Mouse (Mus musculus) E14TG2a.4 (cell line): ENCODE results near the gene Gak.

Experiments
- H3K27me3 ChIP-seq: 2 replicates; pipeline ENCODE4 v1.6.1; 2014; ENCODE audit warnings: low read length, control low read depth; ENCODE audit not compliant: insufficient read depth
- H3K36me3 ChIP-seq: 2 replicates; pipeline ENCODE4 v1.6.1; 2014; ENCODE audit warnings: low read length, control low read depth; ENCODE audit not compliant: insufficient read depth
- H3K4me1 ChIP-seq: replicated peaks from 2 replicates; pipeline ENCODE4 v1.6.1; 2014; ENCODE audit warnings: low read depth, low read length, control low read depth
- H3K4me3 ChIP-seq: replicated peaks from 2 replicates; pipeline ENCODE4 v1.5.1; 2014; ENCODE audit warnings: mild to moderate bottlenecking, low read length
- H3K9me3 ChIP-seq: 2 replicates; pipeline ENCODE4 v1.6.1; 2014; ENCODE audit warnings: low read length, control low read depth
- CTCF ChIP-seq: conservative IDR thresholded peaks from 2 replicates; pipeline ENCODE4 v1.5.1; 2014; ENCODE audit warnings: low read length
- NANOG ChIP-seq: IDR thresholded peaks from 2 replicates; pipeline ENCODE4 v1.6.1; 2014; ENCODE audit warnings: borderline replicate concordance, low read length, mixed read lengths
- POU5F1 ChIP-seq: IDR thresholded peaks from 2 replicates; pipeline ENCODE4 v1.6.1; 2014; ENCODE audit warnings: low read length, borderline replicate concordance

Gene Gak

GRCm38 (mm10) chr5:108581361-108581891 is 48.1 kb downstream of the Gak start:
- Histone ChIP-seq H3K9me3 (no peaks in the 10 kb centered on the region), H3K36me3 (peaks cover 93% of the 10 kb centered on the region), H3K27me3 (no peaks in the 10 kb centered on the region), H3K4me1 (no peaks in the 10 kb centered on the region), H3K4me3 (no peak overlapping the region)
- TF ChIP-seq CTCF = no peak
- TF ChIP-seq POU5F1 = no peak
- no peak for TF ChIP-seq NANOG

- Histone ChIP-seq H3K4me1 (no peaks in the 10 kb centered on the region), H3K36me3 (peaks cover 98% of the 10 kb centered on the region), H3K4me3 (no peak overlapping the region), H3K27me3 (no peaks in the 10 kb centered on the region), H3K9me3 (no peaks in the 10 kb centered on the region)
- TF ChIP-seq CTCF (no peak), POU5F1 (no peak), NANOG (no peak)
Measured at GRCm38 (mm10) chr5:108573054-108573453, 56.5 kb downstream of the Gak start.

GRCm38 (mm10) chr5:108570991-108571390 is 58.6 kb downstream of the Gak start:
- Histone ChIP-seq H3K4me3 (no peak overlapping the region), H3K36me3 (peaks cover 100% of the 10 kb centered on the region), H3K9me3 (no peaks in the 10 kb centered on the region), H3K27me3 (no peaks in the 10 kb centered on the region), H3K4me1 (no peaks in the 10 kb centered on the region)
- no peak for TF ChIP-seq CTCF

- H3K4me3 ChIP-seq = no peak overlapping the region
- H3K27me3 ChIP-seq = no peaks in the 10 kb centered on the region
- TF ChIP-seq NANOG = no peak
- no peak for TF ChIP-seq POU5F1
- no peak for TF ChIP-seq CTCF
- H3K9me3 ChIP-seq = no peaks in the 10 kb centered on the region
- peaks cover 65% of the 10 kb centered on the region for H3K36me3 ChIP-seq
- no peaks in the 10 kb centered on the region for H3K4me1 ChIP-seq
Measured at GRCm38 (mm10) chr5:108567104-108567503, 62.5 kb downstream of the Gak start.

GRCm38 (mm10) chr5:108566523-108566922 is 63.0 kb downstream of the Gak start:
- no peaks in the 10 kb centered on the region for H3K9me3 ChIP-seq
- peaks cover 59% of the 10 kb centered on the region for H3K36me3 ChIP-seq
- no peaks in the 10 kb centered on the region for H3K27me3 ChIP-seq
- no peak overlapping the region for H3K4me3 ChIP-seq
- TF ChIP-seq CTCF = no peak
- TF ChIP-seq NANOG = no peak
- no peak for TF ChIP-seq POU5F1
- H3K4me1 ChIP-seq = no peaks in the 10 kb centered on the region

- no peak overlapping the region for H3K4me3 ChIP-seq
- H3K9me3 ChIP-seq = no peaks in the 10 kb centered on the region
- TF ChIP-seq CTCF (no peak), NANOG (no peak), POU5F1 (no peak)
- H3K27me3 ChIP-seq = no peaks in the 10 kb centered on the region
- H3K36me3 ChIP-seq = peaks cover 47% of the 10 kb centered on the region
- H3K4me1 ChIP-seq = no peaks in the 10 kb centered on the region
Measured at GRCm38 (mm10) chr5:108565381-108565780, 64.2 kb downstream of the Gak start.

- Histone ChIP-seq H3K4me3 (no peak overlapping the region), H3K36me3 (peaks cover 37% of the 10 kb centered on the region), H3K27me3 (no peaks in the 10 kb centered on the region), H3K4me1 (no peaks in the 10 kb centered on the region), H3K9me3 (no peaks in the 10 kb centered on the region)
- TF ChIP-seq POU5F1 = no peak
- TF ChIP-seq CTCF = no peak
- TF ChIP-seq NANOG = no peak
Measured at GRCm38 (mm10) chr5:108564346-108564745, 65.2 kb downstream of the Gak start.

- Histone ChIP-seq H3K36me3 (peaks cover 18% of the 10 kb centered on the region), H3K4me1 (no peaks in the 10 kb centered on the region), H3K27me3 (no peaks in the 10 kb centered on the region), H3K4me3 (no peak overlapping the region), H3K9me3 (no peaks in the 10 kb centered on the region)
- TF ChIP-seq CTCF (no peak), NANOG (no peak)
Measured at GRCm38 (mm10) chr5:108562483-108562882, 67.1 kb downstream of the Gak start.

- TF ChIP-seq POU5F1 (no peak), CTCF (no peak), NANOG (no peak)
- no peak overlapping the region for H3K4me3 ChIP-seq
- no peaks in the 10 kb centered on the region for H3K36me3 ChIP-seq
- no peaks in the 10 kb centered on the region for H3K9me3 ChIP-seq
- no peaks in the 10 kb centered on the region for H3K4me1 ChIP-seq
- H3K27me3 ChIP-seq = peaks cover 31% of the 10 kb centered on the region
Measured at GRCm38 (mm10) chr5:108556986-108557385, 72.6 kb downstream of the Gak start.
